Comparison of ENCODE assay signal across 8 mouse cellular contexts in genomic region chr15:102102548-102103121, GRCm38 (mm10). TPM values are rescaled to one million over a fixed set of nuclear protein-coding genes. Genes with fewer than 3 reads are reported as not detected.
DNase-seq lines count a peak whose midpoint lies in the region; ATAC-seq and TF ChIP-seq lines count a peak whose summit lies in the region.

No protein-coding gene starts in this region.

- H3K27ac ChIP-seq in hindbrain, embryonic 15.5 days (replicated peaks), result peak overlapping the region; percentile 78
- peak overlapping the region; percentile 92 for H3K27ac ChIP-seq in liver, adult 2 months (replicated peaks; ENCODE audit: insufficient read depth, low read depth, low read length)

- peak; percentile 38; the same call in 1 of the 2 replicates for TF ChIP-seq POLR2A in liver, adult 2 months (IDR thresholded peaks at IDR 0.05; ENCODE audit: extremely low read depth, insufficient read depth, low read length)

- DNase-seq in retina, postnatal 1 day, result peak; percentile 41
- no peak for DNase-seq in retina, embryonic 14.5 days (ENCODE audit: low spot score)
- peak; percentile 78 for DNase-seq in gastrocnemius, adult 18-20 months (ENCODE audit: low spot score)
- DNase-seq in liver, adult 2 months (ENCODE audit: extremely low read depth, low read depth, low spot score), result no peak
- peak; percentile 47 for DNase-seq in neural tube, embryonic 10.5 days (ENCODE audit: extremely low spot score, low spot score)
- DNase-seq in right cerebral cortex, postnatal 25 days, result no peak
- no peak for DNase-seq in frontal cortex, postnatal 14 days (ENCODE audit: low spot score in 2 of 2)

- H3K79me2 ChIP-seq in liver, adult 2 months (ENCODE audit: control insufficient read depth, insufficient read depth, low read length), result peaks cover 5% of the 10 kb centered on the region; the same call in 1 of the 2 replicates

- peaks cover 73% of the 10 kb centered on the region for H3K4me1 ChIP-seq in hindbrain, embryonic 15.5 days (replicated peaks)
- peaks cover 49% of the 10 kb centered on the region for H3K4me1 ChIP-seq in liver, adult 2 months (ENCODE audit: control insufficient read depth, insufficient read depth, low read length)

- WGBS in hindbrain, embryonic 15.5 days, result 20% methylated on average over 6 of the region's 6 CpGs
- WGBS in liver, adult 2 months, result 8% methylated on average over 6 of the region's 6 CpGs

- peak overlapping the region; percentile 88 for H3K4me2 ChIP-seq in hindbrain, embryonic 15.5 days

- peaks cover 25% of the 10 kb centered on the region for H3K27me3 ChIP-seq in hindbrain, embryonic 15.5 days
- H3K27me3 ChIP-seq in liver, adult 2 months (ENCODE audit: control insufficient read depth, insufficient read depth, low read length), result no peaks in the 10 kb centered on the region

- H3K9me3 ChIP-seq in hindbrain, embryonic 15.5 days, result no peaks in the 10 kb centered on the region

- no peak for TF ChIP-seq CTCF in liver, adult 2 months (IDR thresholded peaks at IDR 0.05; ENCODE audit: low read depth, low read length)

- H3K9ac ChIP-seq in hindbrain, embryonic 15.5 days, result peak overlapping the region; percentile 21
- peak overlapping the region; percentile 77 for H3K9ac ChIP-seq in liver, adult 2 months (ENCODE audit: low read depth, low read length)

- peaks cover 7% of the 10 kb centered on the region; the same call in 1 of the 2 replicates for H3K36me3 ChIP-seq in hindbrain, embryonic 15.5 days
- peaks cover 8% of the 10 kb centered on the region for H3K36me3 ChIP-seq in liver, adult 2 months (ENCODE audit: control insufficient read depth, insufficient read depth, low read length)

- H3K4me3 ChIP-seq in hindbrain, embryonic 15.5 days, result peak overlapping the region; percentile 20
- peak overlapping the region; percentile 65 for H3K4me3 ChIP-seq in liver, adult 2 months (ENCODE audit: insufficient read depth, low read depth, low read length)

- ATAC-seq in hindbrain, embryonic 15.5 days (ENCODE audit: low FRiP score, low read depth), result no peak

RNA-seq across cellular contexts. Expression of gene Tns2, which starts 2.4 kb away (rescaled TPM):
- 10 to 100 TPM; 31.3 to 31.6 TPM for total RNA-seq in gastrocnemius, adult 18-20 months (2021)
- 9.2 and 9.8 TPM in 2 replicates for polyA plus RNA-seq in hindbrain, embryonic 15.5 days (2015; fragmentation: Nextera tagmentation; extraction: Ambion mirVana)
- 21.8 and 36.5 TPM in 2 replicates for total RNA-seq in liver, adult 2 months (2014; rRNA removed)
- polyA plus RNA-seq in liver, adult 2 months (2012; rRNA removed), result 30.9 and 35.9 TPM in 2 replicates

RNA-seq across cellular contexts. Expression of gene Eif4b, which starts 29.1 kb away (rescaled TPM):
- total RNA-seq in gastrocnemius, adult 18-20 months (2021), result 100 to 1,000 TPM; 224 to 227 TPM
- polyA plus RNA-seq in hindbrain, embryonic 15.5 days (2015; fragmentation: Nextera tagmentation; extraction: Ambion mirVana), result 77.1 and 79.3 TPM in 2 replicates
- total RNA-seq in liver, adult 2 months (2014; rRNA removed), result 119 and 130 TPM in 2 replicates
- polyA plus RNA-seq in liver, adult 2 months (2012; rRNA removed), result 70.5 and 73.8 TPM in 2 replicates

RNA-seq across cellular contexts. Expression of gene Spryd3, which starts 33.4 kb away (rescaled TPM):
- total RNA-seq in gastrocnemius, adult 18-20 months (2021), result 1 to 10 TPM; 4.9 to 7.7 TPM
- polyA plus RNA-seq in hindbrain, embryonic 15.5 days (2015; fragmentation: Nextera tagmentation; extraction: Ambion mirVana), result 87.9 and 93.5 TPM in 2 replicates
- 9.2 and 12.1 TPM in 2 replicates for total RNA-seq in liver, adult 2 months (2014; rRNA removed)
- polyA plus RNA-seq in liver, adult 2 months (2012; rRNA removed), result 20.7 and 22.6 TPM in 2 replicates

RNA-seq across cellular contexts. Expression of gene Igfbp6, which starts 41.5 kb away (rescaled TPM):
- 10 to 100 TPM; 32.2 to 50.3 TPM for total RNA-seq in gastrocnemius, adult 18-20 months (2021)
- 3.3 and 5.6 TPM in 2 replicates for polyA plus RNA-seq in hindbrain, embryonic 15.5 days (2015; fragmentation: Nextera tagmentation; extraction: Ambion mirVana)
- total RNA-seq in liver, adult 2 months (2014; rRNA removed), result 1.0 and 1.8 TPM in 2 replicates
- polyA plus RNA-seq in liver, adult 2 months (2012; rRNA removed), result 2.3 and 4.5 TPM in 2 replicates

RNA-seq across cellular contexts. Expression of gene Soat2, which starts 47.7 kb away (rescaled TPM):
- total RNA-seq in gastrocnemius, adult 18-20 months (2021), result under 1 TPM in 1 of 2 experiments, not detected in 1; 0.09 TPM
- polyA plus RNA-seq in hindbrain, embryonic 15.5 days (2015; fragmentation: Nextera tagmentation; extraction: Ambion mirVana), result 0.06 and 0.09 TPM in 2 replicates
- 27.5 and 36.5 TPM in 2 replicates for total RNA-seq in liver, adult 2 months (2014; rRNA removed)
- polyA plus RNA-seq in liver, adult 2 months (2012; rRNA removed), result 54.9 and 80.8 TPM in 2 replicates

Comparison
In these comparisons a context has a peak if more than half of its experiments do, and no peak if none do; other contexts are left out.
1. DNase-seq: peak in retina, postnatal 1 day (single experiment), gastrocnemius, adult 18-20 months (single experiment) and neural tube, embryonic 10.5 days (single experiment); none in retina, embryonic 14.5 days (single experiment), liver, adult 2 months (single experiment), right cerebral cortex, postnatal 25 days (single experiment) and frontal cortex, postnatal 14 days (0 of 2).